In the genomic region with DNA sequence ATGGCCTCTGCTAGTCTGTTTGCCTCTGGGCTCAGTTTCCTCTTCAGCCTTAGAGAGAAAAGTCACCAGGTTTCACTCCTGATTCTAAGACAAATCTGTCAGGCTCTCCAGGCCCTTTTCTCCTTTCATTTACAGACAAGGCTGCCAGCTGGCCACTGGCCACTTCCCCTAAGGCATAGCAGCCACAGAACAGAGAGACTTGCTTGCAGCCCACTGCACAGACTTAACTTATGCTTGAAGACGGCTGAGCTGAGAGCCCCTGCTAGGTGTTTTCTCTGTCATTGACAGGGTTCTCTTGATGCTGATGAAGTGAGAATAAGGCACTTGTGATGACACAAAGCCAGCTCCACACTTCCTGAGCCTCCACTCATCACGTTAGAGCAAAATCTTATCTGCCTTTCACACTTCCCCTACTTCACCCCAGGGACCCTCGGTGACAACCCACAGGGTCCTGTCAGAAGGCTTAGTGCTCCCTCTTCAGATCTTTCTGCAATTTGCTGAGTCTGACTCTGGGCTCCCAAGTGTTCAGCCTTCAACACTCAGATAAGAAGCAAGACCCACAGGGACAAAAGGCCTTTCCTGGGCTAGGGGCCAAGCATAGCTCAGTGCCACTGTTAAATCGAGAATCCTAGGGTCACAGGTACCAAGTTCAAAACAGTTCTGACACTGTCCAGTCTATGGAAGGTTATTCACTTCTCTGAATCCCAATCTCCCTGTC, we compare ENCODE assay signal across 13 mouse cellular contexts. TPM values are rescaled to one million over a fixed set of nuclear protein-coding genes. Genes with fewer than 3 reads are reported as not detected.
DNase-seq lines count a peak whose midpoint lies in the region; ATAC-seq and TF ChIP-seq lines count a peak whose summit lies in the region.
"Had no signal": no experiment of that assay in that cellular context is flagged by ENCODE, and none has a peak within 500 bp of the region (broad histone marks: within the 10 kb centered on the region; RNA-seq: fewer than 3 reads in every experiment).

No protein-coding gene starts in this region.

- H3K36me3 ChIP-seq in hindbrain, postnatal 0 days (ENCODE audit: insufficient read depth, low read length) = no peaks in the 10 kb centered on the region
- no peaks in the 10 kb centered on the region for H3K36me3 ChIP-seq in hindbrain, embryonic 11.5 days (ENCODE audit: control insufficient read depth, insufficient read depth, low read length)
- H3K36me3 ChIP-seq: limb, embryonic 10.5 days had no signal

- H3K4me1 ChIP-seq in hindbrain, postnatal 0 days (ENCODE audit: insufficient read depth, low read length) = no peaks in the 10 kb centered on the region
- no peaks in the 10 kb centered on the region for H3K4me1 ChIP-seq in hindbrain, embryonic 11.5 days (replicated peaks; ENCODE audit: control insufficient read depth, insufficient read depth, low read length)
- H3K4me1 ChIP-seq: limb, embryonic 10.5 days had no signal

- TF ChIP-seq CTCF in hindbrain, postnatal 0 days (IDR thresholded peaks at IDR 0.05; ENCODE audit: low read depth) = no peak

- no peaks in the 10 kb centered on the region for H3K27me3 ChIP-seq in hindbrain, postnatal 0 days (ENCODE audit: insufficient read depth, low read length)
- H3K27me3 ChIP-seq in hindbrain, embryonic 11.5 days (ENCODE audit: control insufficient read depth, insufficient read depth, low read length) = no peaks in the 10 kb centered on the region

- H3K4me2 ChIP-seq in hindbrain, postnatal 0 days (ENCODE audit: low read depth, low read length) = no peak overlapping the region
- no peak overlapping the region for H3K4me2 ChIP-seq in hindbrain, embryonic 11.5 days (replicated peaks; ENCODE audit: low read depth, low read length)

- no peak overlapping the region for H3K9ac ChIP-seq in hindbrain, postnatal 0 days (replicated peaks; ENCODE audit: low read length)
- no peak overlapping the region for H3K9ac ChIP-seq in hindbrain, embryonic 11.5 days (ENCODE audit: low read depth, low read length)
- H3K9ac ChIP-seq: liver, postnatal 0 days had no signal

- no peak overlapping the region for H3K4me3 ChIP-seq in hindbrain, postnatal 0 days (ENCODE audit: low read length)
- no peak overlapping the region for H3K4me3 ChIP-seq in hindbrain, embryonic 11.5 days (ENCODE audit: low read depth, low read length)
- H3K4me3 ChIP-seq: limb, embryonic 10.5 days; myocyte had no signal

- ATAC-seq in cerebellum, adult (ENCODE audit: insufficient number of reproducible peaks, low FRiP score, low TSS enrichment) = no peak
- ATAC-seq in hindbrain, postnatal 0 days = peak; percentile 58; the same call in 1 of the 2 replicates
- no peak for ATAC-seq in hindbrain, embryonic 11.5 days (ENCODE audit: low FRiP score)
- ATAC-seq: liver, postnatal 0 days had no signal

- H3K9me3 ChIP-seq in hindbrain, postnatal 0 days (ENCODE audit: low read length) = no peaks in the 10 kb centered on the region
- no peaks in the 10 kb centered on the region for H3K9me3 ChIP-seq in hindbrain, embryonic 11.5 days (ENCODE audit: control insufficient read depth, low read length)
- H3K9me3 ChIP-seq: limb, embryonic 10.5 days had no signal

- peak; percentile 22 to 26 for DNase-seq in cerebellum, postnatal 14 days
- DNase-seq in hindbrain, postnatal 0 days (ENCODE audit: low spot score) = peak; percentile 49
- no peak for DNase-seq in hindbrain, embryonic 11.5 days (ENCODE audit: low spot score)
- peak; percentile 43 for DNase-seq in adrenal gland, postnatal 14 days
- DNase-seq in lung, postnatal 10 days = peak; percentile 56
- no peak for DNase-seq in kidney, postnatal 25 days
- no peak for DNase-seq in spleen, postnatal 4 days (ENCODE audit: low spot score in 2 of 2)
- DNase-seq: B cell, adult 2 months; cerebellum, adult 11-12 months; liver, postnatal 0 days had no signal

- H3K27ac ChIP-seq in hindbrain, postnatal 0 days = no peak overlapping the region
- H3K27ac ChIP-seq in hindbrain, embryonic 11.5 days (ENCODE audit: low read depth, low read length) = no peak overlapping the region
- H3K27ac ChIP-seq: limb, embryonic 10.5 days had no signal

- 38% methylated on average over 4 of the region's 4 CpGs for WGBS in hindbrain, postnatal 0 days
- WGBS in hindbrain, embryonic 11.5 days = 53% methylated on average over 4 of the region's 4 CpGs

RNA-seq across cellular contexts. Expression of a gene that starts 25.8 kb away (rescaled TPM):
- 0.99 and 2.0 TPM in 2 replicates for total RNA-seq in hindbrain, postnatal 0 days (2014; rRNA removed)
- polyA plus RNA-seq in hindbrain, postnatal 0 days (2015; fragmentation: Nextera tagmentation; extraction: Ambion mirVana) = 0.47 and 0.74 TPM in 2 replicates
- polyA plus RNA-seq in hindbrain, embryonic 11.5 days (2014; fragmentation: Nextera tagmentation; extraction: Ambion mirVana) = 0.10 and 0.26 TPM in 2 replicates
- total RNA-seq in adrenal gland, postnatal 14 days (2021) = 7.6 and 21.4 TPM in 2 replicates

RNA-seq across cellular contexts. Expression of a gene that starts 51.8 kb away (rescaled TPM):
- total RNA-seq in hindbrain, postnatal 0 days (2014; rRNA removed) = 83.8 and 93.0 TPM in 2 replicates
- 206 and 212 TPM in 2 replicates for polyA plus RNA-seq in hindbrain, postnatal 0 days (2015; fragmentation: Nextera tagmentation; extraction: Ambion mirVana)
- polyA plus RNA-seq in hindbrain, embryonic 11.5 days (2014; fragmentation: Nextera tagmentation; extraction: Ambion mirVana) = 181 and 187 TPM in 2 replicates
- 45.9 and 46.6 TPM in 2 replicates for total RNA-seq in adrenal gland, postnatal 14 days (2021)

Comparison
In these comparisons a context has a peak if more than half of its experiments do, and no peak if none do; other contexts are left out.
1. DNase-seq: peak in cerebellum, postnatal 14 days (2 of 2), hindbrain, postnatal 0 days (single experiment), adrenal gland, postnatal 14 days (single experiment) and lung, postnatal 10 days (single experiment); none in hindbrain, embryonic 11.5 days (single experiment), kidney, postnatal 25 days (0 of 2) and spleen, postnatal 4 days (0 of 2).